Mouse (Mus musculus) embryo, embryonic 10 days (tissue): ENCODE measurements at regions not wholly inside any gene's neighbourhood (a gene's known extent, or its start where the extent isn't known, plus 50 kb on each side); places are given as distances from the start of the nearest gene placed in this dataset.

Experiments used
- DNase-seq: peaks from one replicate; pipeline ENCODE4 v3.0.0-alpha.2; 2015; ENCODE audit warnings: low spot score

- no peak for DNase-seq
These were observed 199.0 kb downstream of the Cdca7 start for GRCm38 (mm10) chr2:72674856-72675440.

GRCm38 (mm10) chr2:72677731-72678130, 201.8 kb downstream of the Cdca7 start:
- DNase-seq: no peak

- DNase-seq: no peak
These were observed 212.1 kb downstream of the Cdca7 start for GRCm38 (mm10) chr2:72688031-72688430.

GRCm38 (mm10) chr2:72701081-72701480, 225.1 kb downstream of the Cdca7 start:
- DNase-seq: no peak

GRCm38 (mm10) chr2:72703238-72703637, 227.3 kb downstream of the Cdca7 start:
- DNase-seq: no peak

- peak; percentile 40 for DNase-seq
These were observed 232.0 kb downstream of the Cdca7 start for GRCm38 (mm10) chr2:72707676-72708659.

GRCm38 (mm10) chr2:72716931-72717330, 241.0 kb downstream of the Cdca7 start:
- DNase-seq: no peak

- peak; percentile 72 for DNase-seq
These were observed 251.5 kb downstream of the Sp3 start for GRCm38 (mm10) chr2:72728699-72729098.

- DNase-seq: no peak
These were observed 246.9 kb downstream of the Sp3 start for GRCm38 (mm10) chr2:72733371-72733770.

GRCm38 (mm10) chr2:72735035-72735434, 245.2 kb downstream of the Sp3 start:
- DNase-seq: no peak

GRCm38 (mm10) chr2:72736685-72737084, 243.6 kb downstream of the Sp3 start:
- no peak for DNase-seq

- DNase-seq: peak; percentile 59
These were observed 239.6 kb downstream of the Sp3 start for GRCm38 (mm10) chr2:72740391-72741361.

GRCm38 (mm10) chr2:72741746-72742145, 238.5 kb downstream of the Sp3 start:
- DNase-seq: no peak

GRCm38 (mm10) chr2:72743651-72744050, 236.6 kb downstream of the Sp3 start:
- no peak for DNase-seq

- DNase-seq: no peak
These were observed 235.3 kb downstream of the Sp3 start for GRCm38 (mm10) chr2:72744901-72745300.

- DNase-seq: peak; percentile 24
These were observed 233.6 kb downstream of the Sp3 start for GRCm38 (mm10) chr2:72746476-72747215.

GRCm38 (mm10) chr2:72747299-72747698, 232.9 kb downstream of the Sp3 start:
- DNase-seq: no peak

GRCm38 (mm10) chr2:72749495-72749894, 230.8 kb downstream of the Sp3 start:
- no peak for DNase-seq

GRCm38 (mm10) chr2:72751441-72751840, 228.8 kb downstream of the Sp3 start:
- DNase-seq: no peak

GRCm38 (mm10) chr2:72752624-72753176, 227.5 kb downstream of the Sp3 start:
- DNase-seq: no peak
